Mouse (Mus musculus): ENCODE measurements around the gene Cdk19.
A peak's percentile ranks its signal among the peaks of the same experiment; 100 is the strongest.
"Not testable (repeated sequence)": the region's sequence is repeated elsewhere in the genome, so short reads cannot be mapped to it uniquely, and the experiment has no call there.

The Cdk19 gene

DNA sequence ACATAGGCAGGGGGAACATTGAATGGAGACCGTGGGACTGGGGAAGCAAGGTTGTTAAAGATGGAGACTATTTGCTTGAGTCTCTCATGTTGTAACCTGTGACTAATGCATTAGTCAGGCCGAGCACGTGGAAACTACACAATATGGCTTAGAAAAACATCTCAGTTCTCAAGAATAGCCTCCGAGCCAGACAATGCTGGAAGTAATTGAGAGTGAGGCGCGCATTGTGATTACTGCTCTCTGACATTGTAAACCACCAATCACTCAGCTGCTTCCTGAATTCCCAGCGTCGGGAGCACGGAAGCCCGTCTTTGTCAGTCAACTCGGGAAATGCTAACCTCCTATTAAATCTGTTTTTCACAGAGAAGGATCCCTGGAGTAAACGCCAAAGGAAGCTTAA is 182.2 kb downstream of the Cdk19 start:
- no peak for DNase-seq (ENCODE audit: low read depth, low spot score)

DNA sequence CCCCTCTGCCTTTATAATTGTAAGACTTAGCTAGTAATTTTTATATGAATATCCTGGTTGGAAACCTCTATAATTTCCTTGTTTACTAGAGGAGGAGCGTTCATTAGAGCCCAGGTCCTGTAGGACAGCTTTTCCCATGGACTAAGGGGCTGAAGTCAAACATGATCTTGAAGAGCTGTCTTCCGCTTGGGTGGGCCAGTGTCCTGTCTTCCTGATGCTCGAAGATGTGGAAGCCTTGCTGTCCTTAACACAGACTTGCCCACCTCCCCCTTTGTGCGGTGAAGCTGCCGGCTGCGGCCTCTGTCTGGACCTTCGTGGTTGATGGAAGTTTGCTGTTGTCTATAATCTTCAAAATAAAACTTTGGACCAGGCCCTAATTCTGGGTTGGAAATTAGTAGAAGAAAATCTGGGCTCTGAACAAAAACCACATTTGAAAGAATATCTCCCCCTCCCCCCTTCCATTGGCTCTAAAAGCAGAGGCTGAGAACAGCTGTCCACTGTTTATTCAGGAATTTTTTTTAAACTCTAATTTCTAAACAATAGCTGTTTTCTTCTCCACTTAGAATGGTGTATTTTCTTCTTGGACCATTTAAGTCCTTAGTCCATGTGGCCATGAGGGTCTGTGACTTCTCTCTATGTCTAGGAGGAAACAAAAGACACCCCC is 184.1 kb downstream of the Cdk19 start:
- DNase-seq (ENCODE audit: low read depth, low spot score), result no peak

DNA sequence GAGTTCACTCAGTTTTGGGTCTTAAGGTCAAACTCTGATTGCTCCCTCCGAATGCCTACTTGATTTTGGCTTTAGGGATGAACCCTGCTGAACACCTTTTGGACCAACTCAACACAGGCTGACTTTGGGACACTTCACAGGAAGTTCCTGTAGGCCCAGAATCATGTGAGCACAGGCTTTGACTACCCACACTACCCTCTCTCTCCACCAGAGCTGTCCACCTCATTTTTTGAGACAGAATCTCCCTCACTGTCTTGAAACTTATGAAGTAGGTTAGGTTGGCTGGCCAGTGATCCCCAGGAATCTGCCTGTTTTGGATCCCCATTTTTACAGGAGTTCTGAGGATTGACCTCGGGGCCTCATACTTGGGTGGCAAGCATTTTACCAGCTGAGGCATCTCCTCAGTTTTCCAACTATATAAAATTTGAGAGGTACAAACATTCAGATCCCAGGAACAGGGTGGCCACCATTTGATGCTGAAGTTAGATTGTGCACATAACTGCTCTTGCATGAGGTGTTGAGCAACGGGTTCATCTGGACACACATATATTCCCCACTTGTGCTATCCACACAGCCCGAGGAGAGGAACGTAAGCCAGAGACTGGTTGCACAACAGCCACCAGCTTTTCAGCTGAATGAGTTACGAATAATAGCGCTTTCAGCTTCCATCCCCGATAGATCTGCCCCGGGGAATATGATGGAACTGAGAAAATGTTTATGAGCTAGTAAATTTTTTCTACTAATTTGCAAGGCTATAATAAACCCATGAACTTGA is 184.9 kb downstream of the Cdk19 start:
- DNase-seq (ENCODE audit: low read depth, low spot score), result peak; percentile 19

DNA sequence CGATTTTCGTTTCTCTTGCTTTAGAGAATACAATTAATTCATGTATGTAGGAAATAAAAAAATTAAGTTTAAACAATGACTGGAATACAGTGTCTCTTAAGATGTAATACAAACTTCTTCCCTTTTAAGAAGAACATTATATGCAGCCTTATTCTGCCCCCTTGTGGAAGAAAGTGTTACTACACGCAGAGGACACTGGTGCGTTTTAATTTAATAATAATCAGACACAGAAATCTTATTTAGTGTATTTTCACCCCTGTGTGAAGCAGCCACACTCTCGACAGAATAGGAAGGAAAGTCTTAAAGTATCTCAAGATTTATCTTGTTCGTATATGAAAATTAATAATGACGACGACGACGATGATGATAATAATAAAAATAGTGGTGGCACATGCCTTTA is 185.6 kb downstream of the Cdk19 start:
- DNase-seq (ENCODE audit: low read depth, low spot score), result peak; percentile 88

DNA sequence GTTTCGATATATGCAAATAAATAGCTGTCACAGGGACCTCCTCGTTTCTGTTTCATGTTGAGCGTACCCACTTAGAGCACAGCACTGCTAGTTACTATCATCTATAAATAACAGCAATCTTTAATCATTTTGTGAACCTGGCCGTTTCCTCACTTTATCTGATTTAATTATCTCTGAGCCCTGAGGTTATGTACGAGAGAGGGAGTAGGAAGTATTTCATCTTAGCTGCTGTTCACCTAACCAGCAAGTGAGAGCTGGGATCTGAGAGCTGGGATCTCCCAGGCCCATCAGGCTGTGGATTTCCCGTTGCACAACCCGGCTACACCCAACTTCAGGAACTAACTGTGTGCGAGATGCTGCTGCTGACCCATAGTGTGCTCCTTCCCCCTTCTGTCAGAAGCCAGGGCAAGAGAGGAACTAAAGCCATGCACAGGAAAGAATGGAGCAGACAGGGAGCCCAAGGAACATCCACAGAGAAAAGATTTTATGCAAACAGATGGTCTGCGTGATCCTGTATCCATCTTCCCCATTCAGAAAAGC is 186.3 kb downstream of the Cdk19 start:
- DNase-seq (ENCODE audit: low read depth, low spot score), result peak; percentile 20

DNA sequence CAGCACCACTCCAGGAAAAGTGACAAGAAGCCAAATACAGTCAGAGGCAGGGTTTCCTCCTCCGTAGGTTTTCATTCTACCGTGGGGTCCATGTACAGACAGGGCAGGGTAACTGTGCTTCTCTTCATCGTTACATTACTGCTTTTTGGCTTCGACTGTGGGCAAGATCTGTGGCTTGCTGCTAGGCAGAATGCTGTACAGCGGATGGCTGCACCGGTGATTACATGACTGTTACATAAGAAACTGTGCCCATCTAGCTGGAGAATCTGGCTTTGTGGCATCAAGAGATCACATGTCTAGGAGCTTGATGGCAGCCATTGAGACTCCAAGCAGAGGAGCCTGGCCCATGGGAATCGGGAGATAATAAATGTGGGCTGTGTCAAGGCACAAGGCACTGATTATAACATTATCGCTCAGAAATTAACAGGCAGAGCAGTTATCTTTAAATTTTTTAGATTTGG is 187.0 kb downstream of the Cdk19 start:
- DNase-seq (ENCODE audit: low read depth, low spot score), result peak; percentile 23

DNA sequence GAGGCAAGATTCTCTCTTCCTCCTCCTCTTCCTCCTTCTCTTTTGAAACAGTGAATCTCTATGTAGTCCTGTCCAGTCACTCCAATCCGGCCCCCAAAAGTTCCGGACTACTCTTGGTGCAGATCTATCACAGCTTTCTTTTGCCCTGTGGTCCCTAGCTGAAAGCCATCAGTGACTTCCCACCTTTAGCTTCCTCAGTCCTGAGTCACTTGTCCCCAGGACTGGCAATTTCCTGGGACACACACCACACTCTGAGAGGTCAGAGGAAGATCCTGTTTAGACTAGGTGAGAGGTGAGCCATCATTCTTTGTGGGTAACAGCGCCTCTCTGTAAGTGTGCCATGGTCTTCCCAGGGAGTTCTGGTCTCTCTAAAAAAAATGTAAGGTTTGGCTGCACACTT is 187.6 kb downstream of the Cdk19 start:
- no peak for DNase-seq (ENCODE audit: low read depth, low spot score)

DNA sequence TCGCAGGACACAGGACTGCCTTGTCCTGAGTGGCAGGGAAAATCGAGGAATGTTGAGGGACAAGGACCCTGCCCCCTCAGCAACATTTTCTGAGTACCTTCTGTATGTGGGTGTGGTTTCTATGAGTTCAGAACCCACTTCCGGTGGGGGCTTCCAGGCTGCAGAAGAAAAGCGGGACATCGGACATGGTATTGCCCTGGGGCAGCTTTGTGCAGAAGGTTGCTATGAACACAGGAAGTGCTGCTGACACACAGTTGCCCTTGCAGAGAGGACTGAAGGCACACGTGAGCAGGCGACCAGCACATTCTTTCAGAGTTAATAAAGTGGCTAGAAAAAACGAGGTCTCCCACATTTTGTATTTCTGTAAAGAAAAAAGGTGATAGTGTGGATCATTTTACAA is 188.2 kb downstream of the Cdk19 start:
- peak; percentile 73 for DNase-seq (ENCODE audit: low read depth, low spot score)

DNA sequence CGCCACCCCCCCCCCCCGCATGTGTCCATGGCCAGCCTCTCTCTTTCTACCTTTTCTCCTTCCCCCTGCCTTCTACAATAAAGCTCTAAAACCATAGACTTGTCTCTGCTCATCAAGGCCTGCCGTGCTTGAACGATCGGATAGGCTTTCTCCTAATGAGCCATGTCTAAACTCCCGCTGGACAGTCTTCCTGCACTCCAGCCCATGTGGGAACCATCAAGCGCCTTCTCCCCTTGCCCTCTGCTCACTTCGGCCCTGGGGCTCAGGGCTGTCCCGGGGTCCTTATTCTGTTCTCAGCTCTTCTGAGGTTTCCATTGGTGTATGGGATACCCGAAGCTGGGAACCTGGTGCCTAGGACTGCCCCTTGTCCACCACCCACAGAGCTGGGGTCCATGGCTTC is 189.3 kb downstream of the Cdk19 start:
- DNase-seq (ENCODE audit: low read depth, low spot score), result no peak

DNA sequence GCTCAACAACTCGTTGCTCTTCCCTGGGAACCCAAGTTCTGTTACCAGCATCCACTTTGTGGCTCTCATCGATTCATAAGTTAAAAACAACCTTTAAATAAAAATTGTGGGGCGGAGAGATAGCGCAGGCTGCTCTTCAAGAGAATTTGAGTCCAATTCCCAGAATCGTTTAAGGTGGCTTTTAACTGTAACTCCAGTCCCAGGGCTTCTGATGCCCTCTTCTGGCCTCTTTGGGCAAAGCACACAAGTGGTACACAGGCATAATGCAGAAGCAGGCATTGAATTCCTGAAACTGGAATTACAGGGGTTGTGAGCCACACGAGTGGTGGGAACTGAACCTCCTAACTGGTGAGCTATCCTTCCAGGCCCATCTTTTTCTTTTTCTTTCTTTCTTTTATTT is 190.3 kb downstream of the Cdk19 start:
- DNase-seq (ENCODE audit: low read depth, low spot score), result peak; percentile 86

DNA sequence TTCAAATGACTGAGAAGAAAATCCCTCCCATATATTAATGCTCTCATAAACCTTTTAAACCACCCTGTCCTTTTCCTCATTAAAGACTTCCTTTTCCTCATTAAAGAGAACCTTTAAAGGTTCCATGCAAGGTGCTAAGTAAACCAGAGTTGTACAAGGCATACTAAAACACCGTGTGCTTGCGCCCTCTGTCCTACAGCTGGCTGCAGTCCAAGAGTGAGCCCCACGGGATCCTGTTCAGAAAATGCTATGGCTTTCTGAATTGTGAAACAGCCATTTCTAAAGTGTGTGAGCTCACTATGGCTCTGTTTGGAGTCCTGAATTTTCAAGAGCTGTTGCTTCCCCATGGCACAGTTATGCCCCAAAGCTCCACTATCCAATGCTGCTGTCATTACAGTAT is 191.3 kb downstream of the Cdk19 start:
- no peak for DNase-seq (ENCODE audit: low read depth, low spot score)

DNA sequence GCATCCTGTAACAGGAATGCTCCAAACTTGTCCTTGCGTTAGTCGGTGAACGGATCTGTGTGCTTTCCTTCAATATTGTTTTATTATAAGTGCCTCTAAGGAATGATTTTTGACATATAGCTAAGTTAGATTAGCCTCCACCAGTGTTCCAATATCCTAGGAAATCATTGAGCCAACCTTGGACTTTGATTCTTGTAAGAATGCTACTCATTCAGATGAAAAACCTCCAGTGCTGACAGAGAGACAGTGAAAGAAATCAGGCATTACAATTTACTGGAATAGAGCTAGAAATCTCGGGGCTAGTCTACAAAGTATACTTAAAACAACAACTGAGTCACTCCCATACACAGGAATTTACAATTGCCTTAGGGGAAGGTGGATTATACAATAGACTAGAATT is 193.2 kb downstream of the Cdk19 start:
- DNase-seq (ENCODE audit: low read depth, low spot score), result not testable (repeated sequence)

Data from CD4-positive, CD25-positive, alpha-beta regulatory T cell, adult 2 months (primary cell).